Mouse (Mus musculus) hindbrain, embryonic 12.5 days (tissue): ENCODE results near the gene St6galnac6. TPM values are rescaled to one million over a fixed set of nuclear protein-coding genes. Genes with fewer than 3 reads are reported as not detected.

Experiments
- ATAC-seq: fragments of 200-750 bp; cut with Nextera tagmentation; 2 replicates; pipeline ENCODE4 v1.8.0; 2017; ENCODE audit warnings: moderate TSS enrichment; ENCODE audit not compliant: low FRiP score
- H3K27ac ChIP-seq: fragments of 300-500 bp; sonication (generic); 2 replicates; pipeline ENCODE4 v1.5.1; 2016; ENCODE audit warnings: mild to moderate bottlenecking
- H3K27me3 ChIP-seq: fragments of 300-500 bp; sonication (generic); 2 replicates; pipeline ENCODE4 v1.6.1; 2016; ENCODE audit warnings: mild to moderate bottlenecking
- H3K36me3 ChIP-seq: fragments of 300-500 bp; sonication (generic); 2 replicates; pipeline ENCODE4 v1.6.1; 2016; ENCODE audit warnings: mild to moderate bottlenecking
- H3K4me1 ChIP-seq: fragments of 300-500 bp; sonication (generic); 2 replicates; pipeline ENCODE4 v1.6.1; 2016
- H3K4me2 ChIP-seq: fragments of 300-500 bp; sonication (generic); replicated peaks from 2 replicates; pipeline ENCODE4 v1.6.1; 2016; ENCODE audit warnings: mild to moderate bottlenecking
- H3K4me3 ChIP-seq: fragments of 300-500 bp; sonication (generic); 2 replicates; pipeline ENCODE4 v1.5.1; 2016; ENCODE audit warnings: mild to moderate bottlenecking
- H3K9ac ChIP-seq: fragments of 300-500 bp; sonication (generic); 2 replicates; pipeline ENCODE4 v1.6.1; 2016; ENCODE audit warnings: mild to moderate bottlenecking, moderate library complexity
- H3K9me3 ChIP-seq: fragments of 300-500 bp; sonication (generic); replicated peaks from 2 replicates; pipeline ENCODE4 v1.6.1; 2016; ENCODE audit warnings: mild to moderate bottlenecking
- WGBS: fragments of 180-500 bp; shearing (Covaris S2); methylation state at CpG from one replicate; pipeline ENCODE4 v1.1.7; 2016; 5-methylcytosine and 5-hydroxymethylcytosine counted together
- polyA plus RNA-seq: library from polyadenylated mRNA; unstranded; fragments of >200 nt; fragmentation: Nextera tagmentation; extraction: Ambion mirVana; gene quantifications from 2 replicates; pipeline ENCODE4 v1.2.1, GENCODE M21; 2016

The St6galnac6 gene
- polyA plus RNA-seq, 1 experiment from 2014 or later: 13.5 TPM

GRCm38 (mm10) chr2:32607262-32607947, 7.9 kb downstream of the St6galnac6 start:
- WGBS: 5% methylated on average over 34 of the region's 34 CpGs
- Histone ChIP-seq H3K9me3 (no peaks in the 10 kb centered on the region), H3K4me1 (peaks cover 29% of the 10 kb centered on the region), H3K9ac (peak overlapping the region; percentile 80), H3K36me3 (no peaks in the 10 kb centered on the region), H3K27ac (no peak overlapping the region), H3K4me2 (peak overlapping the region; percentile 73), H3K27me3 (peaks cover 17% of the 10 kb centered on the region; the same call in 1 of the 2 replicates), H3K4me3 (peak overlapping the region; percentile 59)
- no peak; the same call in 1 of the 2 replicates for ATAC-seq

GRCm38 (mm10) chr2:32608141-32608777, 8.8 kb downstream of the St6galnac6 start:
- Histone ChIP-seq H3K36me3 (no peaks in the 10 kb centered on the region), H3K27ac (no peak overlapping the region), H3K9me3 (no peaks in the 10 kb centered on the region), H3K9ac (0 out of 2 replicates have a peak overlapping the region, but pooled peaks have one; percentile 19), H3K4me2 (peak overlapping the region; percentile 73), H3K4me1 (peaks cover 29% of the 10 kb centered on the region), H3K27me3 (peaks cover 17% of the 10 kb centered on the region; the same call in 1 of the 2 replicates), H3K4me3 (peak overlapping the region; percentile 59)
- peak; percentile 27; the same call in 1 of the 2 replicates for ATAC-seq
- WGBS: 8% methylated on average over 25 of the region's 25 CpGs

GRCm38 (mm10) chr2:32608778-32609435, 9.4 kb downstream of the St6galnac6 start:
- Histone ChIP-seq H3K27ac (peak overlapping the region; percentile 40; the same call in 1 of the 2 replicates), H3K36me3 (no peaks in the 10 kb centered on the region), H3K9me3 (no peaks in the 10 kb centered on the region), H3K4me2 (peak overlapping the region; percentile 73), H3K9ac (0 out of 2 replicates have a peak overlapping the region, but pooled peaks have one; percentile 19), H3K27me3 (peaks cover 17% of the 10 kb centered on the region; the same call in 1 of the 2 replicates), H3K4me3 (peak overlapping the region; percentile 59; the same call in 1 of the 2 replicates), H3K4me1 (peaks cover 29% of the 10 kb centered on the region)
- ATAC-seq: no peak
- 36% methylated on average over 18 of the region's 18 CpGs for WGBS

- H3K9me3 ChIP-seq: no peaks in the 10 kb centered on the region
- H3K4me1 ChIP-seq: peaks cover 29% of the 10 kb centered on the region
- peak overlapping the region; percentile 22 for H3K4me3 ChIP-seq
- peak overlapping the region; percentile 48 for H3K4me2 ChIP-seq
- no peak overlapping the region for H3K27ac ChIP-seq
- H3K27me3 ChIP-seq: peaks cover 16% of the 10 kb centered on the region; the same call in 1 of the 2 replicates
- no peak for ATAC-seq
- 14% methylated on average over 23 of the region's 23 CpGs for WGBS
- H3K36me3 ChIP-seq: peaks cover 10% of the 10 kb centered on the region; the same call in 1 of the 2 replicates
- H3K9ac ChIP-seq: no peak overlapping the region
Measured at GRCm38 (mm10) chr2:32610610-32611229, 11.2 kb downstream of the St6galnac6 start.

- Histone ChIP-seq H3K27ac (no peak overlapping the region), H3K9me3 (no peaks in the 10 kb centered on the region), H3K4me1 (peaks cover 24% of the 10 kb centered on the region), H3K4me3 (no peak overlapping the region), H3K9ac (no peak overlapping the region), H3K4me2 (no peak overlapping the region), H3K27me3 (peaks cover 13% of the 10 kb centered on the region; the same call in 1 of the 2 replicates), H3K36me3 (peaks cover 10% of the 10 kb centered on the region; the same call in 1 of the 2 replicates)
- WGBS: 64% methylated on average over 26 of the region's 26 CpGs
- ATAC-seq: no peak
Measured at GRCm38 (mm10) chr2:32612274-32612673, 12.8 kb downstream of the St6galnac6 start.

- H3K4me2 ChIP-seq: no peak overlapping the region
- no peaks in the 10 kb centered on the region for H3K9me3 ChIP-seq
- no peak overlapping the region for H3K9ac ChIP-seq
- no peak for ATAC-seq
- no peak overlapping the region for H3K27ac ChIP-seq
- no peaks in the 10 kb centered on the region for H3K27me3 ChIP-seq
- H3K36me3 ChIP-seq: peaks cover 14% of the 10 kb centered on the region
- H3K4me1 ChIP-seq: peaks cover 40% of the 10 kb centered on the region
- 80% methylated on average over 1 of the region's 1 CpGs for WGBS
- no peak overlapping the region for H3K4me3 ChIP-seq
Measured at GRCm38 (mm10) chr2:32617109-32617508, 17.6 kb downstream of the St6galnac6 start.

- H3K27me3 ChIP-seq: no peaks in the 10 kb centered on the region
- no peak overlapping the region for H3K4me3 ChIP-seq
- no peaks in the 10 kb centered on the region for H3K9me3 ChIP-seq
- H3K27ac ChIP-seq: no peak overlapping the region
- no peak overlapping the region for H3K9ac ChIP-seq
- peaks cover 14% of the 10 kb centered on the region for H3K36me3 ChIP-seq
- H3K4me1 ChIP-seq: peaks cover 40% of the 10 kb centered on the region
- no peak for ATAC-seq
- 86% methylated on average over 4 of the region's 4 CpGs for WGBS
- H3K4me2 ChIP-seq: no peak overlapping the region
Measured at GRCm38 (mm10) chr2:32617601-32618000, 18.1 kb downstream of the St6galnac6 start.

GRCm38 (mm10) chr2:32618051-32618450, 18.5 kb downstream of the St6galnac6 start:
- Histone ChIP-seq H3K4me2 (no peak overlapping the region), H3K27ac (no peak overlapping the region), H3K36me3 (peaks cover 14% of the 10 kb centered on the region), H3K9ac (no peak overlapping the region), H3K4me3 (no peak overlapping the region), H3K4me1 (peaks cover 40% of the 10 kb centered on the region), H3K27me3 (no peaks in the 10 kb centered on the region), H3K9me3 (no peaks in the 10 kb centered on the region)
- peak; percentile 15; the same call in 1 of the 2 replicates for ATAC-seq
- WGBS: 69% methylated on average over 9 of the region's 9 CpGs

- no peaks in the 10 kb centered on the region for H3K9me3 ChIP-seq
- H3K4me3 ChIP-seq: no peak overlapping the region
- WGBS: 37% methylated on average over 4 of the region's 4 CpGs
- peaks cover 60% of the 10 kb centered on the region for H3K4me1 ChIP-seq
- H3K4me2 ChIP-seq: no peak overlapping the region; the same call in 1 of the 2 replicates
- ATAC-seq: peak; percentile 33; the same call in 1 of the 2 replicates
- H3K27ac ChIP-seq: peak overlapping the region; percentile 69
- H3K36me3 ChIP-seq: peaks cover 4% of the 10 kb centered on the region
- peak overlapping the region; percentile 33; the same call in 1 of the 2 replicates for H3K9ac ChIP-seq
- no peaks in the 10 kb centered on the region for H3K27me3 ChIP-seq
Measured at GRCm38 (mm10) chr2:32620682-32621516, 21.4 kb downstream of the St6galnac6 start.

- Histone ChIP-seq H3K9ac (no peak within 1 kb of the TSS), H3K4me2 (no peak within 1 kb of the TSS; the same call in 1 of the 2 replicates), H3K4me1 (peaks cover 66% of the 10 kb centered on the region), H3K9me3 (no peaks in the 10 kb centered on the region), H3K27ac (peak within 1 kb of the TSS; percentile 69), H3K36me3 (peaks cover 4% of the 10 kb centered on the region), H3K27me3 (no peaks in the 10 kb centered on the region), H3K4me3 (no peak within 1 kb of the TSS)
- ATAC-seq: no peak
- 33% methylated on average over 7 of the region's 7 CpGs for WGBS
Measured at GRCm38 (mm10) chr2:32621517-32621859, 22.0 kb downstream of the St6galnac6 start, which contains the start of gene Ak1. TSS of gene Ak1 (plus strand) at chr2:32621758.
